ENCODE assay signal across 34 mouse cellular contexts in genomic region chr13:98471756-98472155, GRCm38 (mm10). TPM values are rescaled to one million over a fixed set of nuclear protein-coding genes. Genes with fewer than 3 reads are reported as not detected.
"Had no signal": no experiment of that assay in that cellular context is flagged by ENCODE, and none has a peak within 500 bp of the region (broad histone marks: within the 10 kb centered on the region; RNA-seq: fewer than 3 reads in every experiment).

No protein-coding gene starts in this region.

- H3K4me1 ChIP-seq: liver, embryonic 12.5 days; liver, embryonic 13.5 days; liver, embryonic 15.5 days; megakaryocyte, embryonic 14.5 days had no signal

- H3K9me3 ChIP-seq: limb, embryonic 10.5 days; limb, embryonic 12.5 days; limb, embryonic 13.5 days; limb, embryonic 15.5 days; liver, embryonic 12.5 days; liver, embryonic 13.5 days; liver, embryonic 15.5 days; lung, embryonic 15.5 days; midbrain, embryonic 10.5 days; midbrain, embryonic 12.5 days; midbrain, embryonic 13.5 days; midbrain, embryonic 15.5 days; neural tube, embryonic 12.5 days had no signal

- H3K36me3 ChIP-seq: limb, embryonic 10.5 days; limb, embryonic 12.5 days; limb, embryonic 13.5 days; limb, embryonic 15.5 days; liver, embryonic 12.5 days; liver, embryonic 13.5 days; liver, embryonic 15.5 days; lung, embryonic 15.5 days; midbrain, embryonic 10.5 days; midbrain, embryonic 12.5 days; midbrain, embryonic 13.5 days; midbrain, embryonic 15.5 days; neural tube, embryonic 12.5 days had no signal

- H3K4me3 ChIP-seq: limb, embryonic 10.5 days; limb, embryonic 12.5 days; limb, embryonic 13.5 days; limb, embryonic 15.5 days; liver, embryonic 12.5 days; liver, embryonic 13.5 days; liver, embryonic 15.5 days; lung, embryonic 15.5 days; megakaryocyte, embryonic 14.5 days; midbrain, embryonic 10.5 days; midbrain, embryonic 12.5 days; midbrain, embryonic 13.5 days; midbrain, embryonic 15.5 days; myocyte; neural tube, embryonic 12.5 days had no signal

- DNase-seq: left cerebral cortex, postnatal 4 days; liver; liver, embryonic 13.5 days; liver, postnatal 0 days; lung, adult 18-20 months; lung, adult 2 months; lung, embryonic 14.5 days; lung, postnatal 10 days; lung, postnatal 14 days; lung, postnatal 36 days; lung, postnatal 4 days; midbrain, embryonic 14.5 days had no signal

- H3K27me3 ChIP-seq: liver, embryonic 13.5 days; liver, embryonic 15.5 days; midbrain, embryonic 12.5 days; midbrain, embryonic 15.5 days; neural tube, embryonic 12.5 days had no signal

- H3K27ac ChIP-seq: limb, embryonic 10.5 days; limb, embryonic 12.5 days; limb, embryonic 13.5 days; limb, embryonic 15.5 days; liver, embryonic 12.5 days; liver, embryonic 13.5 days; liver, embryonic 14.5 days; liver, embryonic 15.5 days; lung, embryonic 15.5 days; macrophage; midbrain, embryonic 10.5 days; midbrain, embryonic 12.5 days; midbrain, embryonic 13.5 days; midbrain, embryonic 15.5 days; neural tube, embryonic 12.5 days had no signal

RNA-seq across cellular contexts. Expression of gene Gm10320, which starts 20.0 kb away (rescaled TPM):
- total RNA-seq: left cerebral cortex, postnatal 10 days; left cerebral cortex, postnatal 14 days; left cerebral cortex, postnatal 25 days; left cerebral cortex, postnatal 36 days; left cerebral cortex, postnatal 4 days; midbrain, postnatal 0 days; monocyte, adult 5-6 weeks had no signal
- polyA plus RNA-seq: macrophage had no signal
